Mouse (Mus musculus) T-helper 1 cell (primary cell): Measurements from ENCODE around the gene Gm28551.
"Not testable (repeated sequence)": the region's sequence is repeated elsewhere in the genome, so short reads cannot be mapped to it uniquely, and the experiment has no call there.

Experiments
- in situ Hi-C: fragments of 300-600 bp; cut with MboI, MseI; formaldehyde crosslinking; loops from one replicate; pipeline ENCODE4 v1.15.1; 2025; ENCODE audit warnings: high pct_unique_total_duplicates

The Gm28551 gene

GRCm38 (mm10) chr1:53352327-53353261 is at the start of gene Gm28551, which contains the start of the genes Asdurf and Asnsd1:
Gm28551 (minus strand) TSS chr1:53352667.
Asdurf (minus strand) TSS chr1:53352619.
Asnsd1 (minus strand) TSS chr1:53352752.
- in situ Hi-C loops, result no loop called here

GRCm38 (mm10) chr1:53393936-53394760 is 41.7 kb upstream of the Gm28551 start:
- in situ Hi-C loops, result not testable (repeated sequence)

DNA sequence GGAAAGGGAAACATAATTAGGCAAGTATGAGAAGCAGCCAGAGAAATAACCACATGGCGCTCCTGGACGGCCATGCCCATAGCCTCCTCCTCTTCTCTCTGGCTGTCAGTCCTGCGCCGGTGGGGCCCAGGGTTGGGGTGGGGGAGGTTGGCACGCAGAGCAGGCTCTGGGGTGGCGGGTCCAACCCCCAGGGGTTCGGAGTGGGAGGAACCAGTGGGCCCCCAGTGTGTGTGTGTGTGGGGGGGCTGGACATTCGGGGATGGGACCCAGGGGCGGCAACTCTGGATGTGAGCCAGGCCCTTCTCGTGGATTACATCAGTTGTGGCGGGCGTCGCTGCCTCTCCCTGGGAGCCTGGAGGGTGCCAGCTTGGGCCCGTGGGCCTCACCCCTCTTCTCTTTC is 36.3 kb upstream of the Gm28551 start:
- in situ Hi-C loops, result no loop called here

DNA sequence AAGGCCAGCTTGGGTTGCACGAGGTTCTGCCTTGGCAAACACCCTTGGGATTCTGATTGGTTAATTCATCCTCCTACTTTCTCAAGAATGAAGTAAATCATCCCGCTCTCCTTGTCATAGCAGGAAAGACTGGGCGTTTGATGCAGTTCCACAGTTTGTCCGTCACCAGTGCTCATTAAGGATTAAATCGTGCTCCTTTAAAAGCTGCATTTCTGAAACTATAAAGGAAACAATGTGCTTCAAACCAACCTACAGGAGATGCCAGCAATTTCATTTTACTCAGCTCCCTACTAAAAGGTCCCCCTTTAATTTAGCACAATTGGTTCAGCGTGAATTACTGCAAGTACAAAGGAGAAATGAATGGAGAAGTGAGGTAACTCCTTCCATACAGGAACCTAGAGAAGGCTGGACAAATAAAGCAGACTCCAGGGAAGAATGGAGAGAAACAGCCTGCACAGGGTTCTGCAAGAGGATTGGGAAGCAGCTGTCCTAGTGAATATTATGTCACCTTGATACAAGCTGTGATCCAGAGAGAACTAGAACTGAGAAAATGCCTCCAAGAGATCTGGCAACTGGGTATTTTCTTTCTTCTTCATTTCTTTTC is 31.7 kb upstream of the Gm28551 start:
- in situ Hi-C loops, result no loop called here

DNA sequence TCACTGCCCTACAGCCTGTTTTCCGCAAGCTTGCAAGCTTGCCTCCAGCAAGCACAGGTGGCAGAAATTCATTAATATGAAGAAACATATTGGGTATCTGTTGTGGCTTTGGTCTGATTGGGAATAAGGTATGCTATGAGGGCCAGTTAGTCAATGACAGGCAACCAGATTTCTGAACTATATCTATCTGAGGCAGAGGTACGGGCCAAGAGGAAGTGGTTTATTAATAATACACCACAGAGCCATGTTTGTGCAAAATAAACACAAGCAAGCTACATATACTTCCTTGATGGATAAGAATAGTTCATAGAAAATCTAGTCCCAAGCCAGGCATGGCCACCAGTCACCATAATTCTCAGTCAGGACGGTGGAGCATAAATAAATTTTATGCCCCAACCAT is 25.3 kb upstream of the Gm28551 start:
- in situ Hi-C loops, result no loop called here

DNA sequence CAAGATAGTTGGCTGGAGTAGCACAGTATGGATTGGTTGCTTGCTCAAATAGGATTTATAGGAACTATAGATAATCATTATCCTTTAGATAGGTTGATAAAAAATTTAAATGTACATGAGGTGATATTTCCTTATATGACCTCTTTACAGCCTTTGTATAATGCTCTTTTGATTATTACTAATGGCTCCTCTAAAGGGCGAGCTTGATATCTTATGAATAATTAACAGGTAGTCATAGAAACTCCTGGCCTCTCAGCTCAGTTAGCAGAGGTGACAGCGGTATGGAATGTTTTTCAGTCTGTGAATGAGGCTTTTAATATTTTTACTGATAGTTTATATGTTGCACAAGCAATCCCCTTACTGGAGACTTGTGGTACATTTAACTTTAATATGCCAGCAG is 23.5 kb upstream of the Gm28551 start:
- in situ Hi-C loops, result not testable (repeated sequence)

DNA sequence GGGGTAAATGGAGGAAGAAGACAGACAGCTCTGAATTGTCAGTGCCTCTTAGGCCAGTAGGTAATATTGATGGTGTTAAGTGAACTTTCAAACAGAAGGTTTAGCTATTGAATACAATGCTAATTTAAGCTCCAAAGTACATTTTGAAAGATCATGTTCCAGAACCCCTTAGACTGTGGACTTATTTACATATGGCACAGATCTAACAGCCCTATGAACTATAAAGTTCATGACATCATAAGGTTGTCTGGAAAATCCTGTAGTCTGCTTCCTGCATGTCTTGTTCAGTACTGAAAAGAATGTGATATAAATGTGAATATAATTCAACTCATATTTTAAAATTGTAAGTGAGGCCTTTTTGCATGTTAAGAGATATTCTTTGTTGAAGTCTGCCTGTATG is 6.5 kb upstream of the Gm28551 start:
- in situ Hi-C loops, result no loop called here

DNA sequence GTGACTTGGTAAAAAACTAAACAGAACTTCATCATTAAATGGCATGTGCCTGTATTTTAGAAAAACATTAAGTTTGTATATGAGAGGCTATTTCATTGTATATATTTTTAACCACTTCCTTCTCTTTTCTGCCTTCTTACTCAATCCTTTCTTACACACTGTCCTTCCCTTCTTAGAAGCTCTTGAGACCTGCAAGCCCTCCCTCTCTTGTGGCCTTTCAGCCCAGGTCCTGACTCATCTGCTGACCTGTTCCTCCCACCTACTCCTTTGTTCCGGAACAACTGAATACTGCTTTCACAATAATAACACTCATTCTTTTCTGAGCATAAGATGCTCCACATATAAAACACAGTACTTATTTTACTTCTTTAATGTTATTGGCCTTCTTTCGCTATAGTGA is 11.4 kb downstream of the Gm28551 start:
- in situ Hi-C loops, result loop anchor here (5.0 kb wide), 1 partner anchor 44 kb away; the partner anchor contains the start of genes Gm28778, Ormdl1 and Pms1

GRCm38 (mm10) chr1:53337403-53337802 is 15.1 kb downstream of the Gm28551 start:
- in situ Hi-C loops, result not testable (repeated sequence)

GRCm38 (mm10) chr1:53335465-53335864 is 17.0 kb downstream of the Gm28551 start:
- in situ Hi-C loops, result no loop called here

DNA sequence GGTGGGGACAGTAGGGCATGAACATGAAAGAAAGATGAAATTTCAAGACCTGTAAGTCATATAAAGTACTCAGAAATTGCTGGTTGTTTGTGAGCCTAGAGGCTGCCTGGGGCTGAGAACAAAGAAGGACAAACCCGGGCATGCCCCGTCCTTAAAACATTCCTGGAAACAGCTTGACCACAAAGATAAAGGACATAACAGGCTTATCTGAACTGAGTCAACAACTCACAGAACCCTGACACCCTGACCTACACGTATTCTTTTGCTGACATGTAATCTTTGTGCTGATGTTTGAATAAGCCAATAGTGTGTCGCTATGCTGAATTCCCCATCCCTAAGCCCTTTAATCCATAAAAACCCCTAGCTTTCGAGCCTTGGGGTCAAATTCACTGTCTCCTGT is 18.9 kb downstream of the Gm28551 start:
- in situ Hi-C loops, result not testable (repeated sequence)

DNA sequence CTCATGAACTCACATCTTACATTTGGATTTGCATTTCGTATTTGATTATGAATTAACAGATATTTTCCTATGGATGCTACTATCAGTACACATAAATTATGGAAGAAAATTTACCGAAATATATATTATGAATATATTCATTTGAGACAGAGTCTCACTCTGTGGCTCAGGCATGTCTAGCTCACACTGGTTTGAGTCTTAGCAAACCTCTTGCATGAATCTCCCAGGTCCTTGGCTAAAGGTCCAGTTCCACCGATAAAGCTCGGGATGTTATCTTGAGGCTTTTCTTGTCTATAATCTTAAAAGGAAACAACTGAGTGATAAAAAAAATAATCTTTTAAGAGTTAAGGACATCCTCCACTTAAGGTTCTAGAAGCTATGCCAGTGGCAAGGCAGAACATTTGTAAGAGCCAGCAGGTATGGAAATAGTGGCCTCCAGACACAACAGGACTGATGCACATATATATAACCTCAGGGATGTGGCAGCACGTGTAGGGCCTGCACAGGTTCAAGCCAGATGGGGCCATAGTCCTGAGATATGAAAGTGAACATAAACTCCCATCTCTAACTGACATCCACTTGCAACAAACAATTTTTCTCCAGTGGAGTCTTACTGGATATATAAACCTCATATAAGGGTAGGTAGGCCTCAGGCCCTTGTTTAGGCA is 27.5 kb downstream of the Gm28551 start:
- in situ Hi-C loops, result no loop called here

DNA sequence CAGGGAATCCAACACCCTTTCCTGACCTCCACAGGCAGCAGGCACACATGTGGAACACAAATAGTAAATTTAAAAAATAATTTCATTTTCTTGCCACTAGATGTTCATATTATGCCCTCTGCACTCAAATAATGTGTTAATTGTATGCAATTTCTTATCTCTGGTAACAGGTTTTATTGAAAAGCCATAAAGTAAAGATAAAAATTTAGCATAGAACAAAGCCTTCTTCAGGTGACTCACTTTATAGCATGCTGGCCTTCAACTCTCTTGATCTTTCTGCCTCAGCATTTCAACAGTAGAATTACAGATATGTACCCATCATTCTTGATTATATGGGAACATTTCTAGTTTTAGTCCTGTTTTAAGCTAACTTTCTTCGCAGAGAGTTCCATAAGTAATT is 28.2 kb downstream of the Gm28551 start:
- in situ Hi-C loops, result no loop called here

DNA sequence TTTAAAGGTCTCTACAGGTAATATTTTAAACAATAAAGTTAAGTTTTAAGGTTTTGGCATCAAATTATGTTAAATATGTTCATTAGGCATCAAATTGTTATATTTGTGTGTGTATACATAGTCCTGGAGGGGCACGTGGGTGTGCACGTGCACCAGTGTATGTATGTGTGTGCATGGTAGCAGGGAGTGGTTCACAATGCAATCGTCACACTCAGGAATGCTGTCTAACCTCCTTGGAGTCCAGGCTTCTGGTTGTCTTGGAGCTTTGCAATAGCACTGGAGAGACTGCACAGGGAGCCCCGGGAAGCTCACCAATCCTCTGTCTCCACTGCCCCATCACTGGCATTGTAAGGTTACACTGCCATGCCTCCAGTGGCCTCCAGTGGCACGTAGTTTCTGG is 29.2 kb downstream of the Gm28551 start:
- in situ Hi-C loops, result no loop called here

DNA sequence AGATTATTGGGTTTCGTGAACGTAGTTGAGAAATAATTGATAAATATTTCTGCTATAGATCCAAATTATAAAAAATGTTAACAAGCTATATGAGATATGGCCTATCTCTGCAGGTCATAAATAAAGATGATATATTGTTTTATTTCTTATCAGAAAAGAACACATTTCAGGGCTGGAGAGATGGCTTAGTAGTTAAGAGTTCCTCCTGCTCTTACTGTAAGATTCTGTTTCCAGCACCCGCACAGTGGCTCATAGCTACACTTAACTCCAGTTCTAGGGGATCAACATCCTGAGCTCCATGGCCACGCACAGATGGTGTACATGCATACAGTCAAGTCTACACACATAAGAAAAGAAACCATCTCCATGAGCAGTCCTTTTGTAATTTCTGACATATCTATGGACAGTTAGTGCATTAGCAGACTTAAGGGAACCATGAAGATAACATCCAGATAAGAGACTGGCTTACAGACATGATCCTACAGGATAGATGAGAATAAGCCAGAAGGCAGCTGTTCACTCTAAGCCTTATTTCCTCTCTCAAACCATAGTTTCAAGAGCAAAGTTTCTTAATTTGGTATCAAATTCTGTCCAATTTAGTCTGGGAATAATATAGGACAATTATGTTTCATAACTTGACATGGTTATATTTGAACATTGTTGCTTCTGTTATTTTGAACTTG is 30.7 kb downstream of the Gm28551 start:
- in situ Hi-C loops, result no loop called here

DNA sequence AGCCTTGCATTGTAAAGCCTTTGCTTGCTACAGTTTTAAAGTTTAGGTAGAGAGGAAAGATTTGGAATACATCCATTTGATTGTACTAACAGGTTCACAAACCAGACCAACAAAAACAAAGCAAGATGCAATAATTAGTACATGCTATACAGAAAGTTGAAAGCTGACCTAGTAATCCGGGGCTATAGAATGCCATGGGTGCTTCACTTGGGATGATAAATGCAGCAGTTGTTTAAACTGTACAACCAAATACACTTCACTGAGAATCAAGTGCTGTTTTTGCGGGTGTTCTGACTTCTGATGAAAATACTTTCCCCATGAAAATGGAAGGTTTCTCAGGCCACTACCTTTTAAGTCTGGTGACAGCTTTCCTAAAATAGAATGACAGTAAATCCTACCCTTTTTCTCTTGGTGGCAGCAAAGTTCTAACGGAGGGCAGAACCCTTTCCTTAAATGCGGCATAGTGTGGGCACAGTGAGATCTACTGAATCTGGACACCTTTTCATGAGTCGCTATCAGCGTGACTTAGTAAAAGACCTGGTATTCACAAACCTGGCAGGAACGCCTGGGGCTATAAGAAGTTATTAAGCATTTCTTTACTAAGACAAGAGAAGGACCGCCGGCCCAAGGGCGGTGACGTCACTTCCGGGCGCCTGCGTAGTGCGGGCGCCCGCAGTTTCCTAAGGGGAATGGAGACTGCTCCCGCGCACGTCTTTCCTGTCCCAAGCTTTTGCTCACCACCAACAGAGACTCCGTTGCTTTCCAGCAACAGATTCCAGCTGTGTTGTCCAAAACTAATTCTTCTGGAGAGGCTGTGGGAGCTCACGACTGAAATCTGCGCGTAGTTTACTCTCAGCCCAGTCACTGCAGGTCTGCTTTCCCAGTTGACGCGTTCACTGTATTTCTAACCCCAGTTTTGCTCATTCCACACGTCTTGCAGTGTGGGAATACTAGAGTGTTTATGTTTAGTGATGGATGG is 39.2 kb downstream of the Gm28551 start, which contains the start of gene Osgepl1:
Osgepl1 (plus strand) TSS at position 636 of the 979 bp plus-strand sequence.
- in situ Hi-C loops, result no loop called here

DNA sequence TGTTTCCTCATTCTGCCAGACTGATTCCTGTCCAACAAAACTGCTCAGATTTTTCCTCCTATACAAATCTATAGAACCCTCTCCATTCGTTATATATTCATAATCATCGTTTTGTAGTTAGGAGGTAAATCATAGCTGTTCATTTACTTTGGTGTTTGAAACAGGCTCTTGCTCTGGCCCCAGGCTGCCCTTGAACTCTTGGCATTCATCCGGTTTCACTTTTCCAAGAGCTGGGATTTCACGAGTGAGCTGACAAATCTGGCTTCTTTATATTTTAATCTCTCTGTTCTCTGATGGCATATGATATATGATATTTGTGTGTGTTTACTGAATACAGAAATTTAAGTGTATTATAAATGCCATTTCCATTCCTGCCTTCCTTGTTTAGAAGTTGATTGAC is 52.0 kb downstream of the Gm28551 start:
- in situ Hi-C loops, result no loop called here

GRCm38 (mm10) chr1:53296581-53297383 is 55.7 kb downstream of the Gm28551 start, which contains the start of the genes Pms1, Ormdl1 and Gm28778:
Pms1 (minus strand) TSS chr1:53297018.
Ormdl1 (plus strand) TSS chr1:53297095.
Gm28778 (plus strand) TSS chr1:53297111.
- in situ Hi-C loops, result loop anchor here (5.0 kb wide), 1 partner anchor 46 kb away; no protein-coding TSS in a partner anchor
